Mouse (Mus musculus) stomach, embryonic 14.5 days (tissue): Measurements from ENCODE around the gene B4galnt2. TPM values are rescaled to one million over a fixed set of nuclear protein-coding genes. Genes with fewer than 3 reads are reported as not detected.
A peak's percentile ranks its signal among the peaks of the same experiment; 100 is the strongest.

ENCODE experiments used
- ATAC-seq: fragments of 200-750 bp; cut with Nextera tagmentation; 2 replicates; pipeline ENCODE4 v1.8.0; 2017; ENCODE audit warnings: low read depth, moderate TSS enrichment; ENCODE audit not compliant: insufficient number of reproducible peaks, insufficient read depth, low FRiP score
- H3K27ac ChIP-seq: fragments of 300-500 bp; sonication (generic); 2 replicates; pipeline ENCODE4 v1.5.1; 2014; ENCODE audit warnings: mild to moderate bottlenecking, low read length, moderate library complexity, mixed read lengths
- H3K27me3 ChIP-seq: fragments of 300-500 bp; sonication (generic); 2 replicates; pipeline ENCODE4 v1.6.1; 2014; ENCODE audit warnings: low read length, control low read depth, mixed read lengths; ENCODE audit not compliant: control insufficient read depth, insufficient read depth
- H3K36me3 ChIP-seq: fragments of 300-500 bp; sonication (generic); 2 replicates; pipeline ENCODE4 v1.6.1; 2014; ENCODE audit warnings: mild to moderate bottlenecking, control low read depth, low read length, moderate library complexity, mixed read lengths; ENCODE audit not compliant: control insufficient read depth, insufficient read depth
- H3K4me1 ChIP-seq: fragments of 300-500 bp; sonication (generic); 2 replicates; pipeline ENCODE4 v1.6.1; 2014; ENCODE audit warnings: low read length, control low read depth, mixed read lengths; ENCODE audit not compliant: control insufficient read depth, insufficient read depth
- H3K4me2 ChIP-seq: fragments of 300-500 bp; sonication (generic); replicated peaks from 2 replicates; pipeline ENCODE4 v1.6.1; 2014; ENCODE audit warnings: low read depth, low read length, control low read depth
- H3K4me3 ChIP-seq: fragments of 300-500 bp; sonication (generic); 2 replicates; pipeline ENCODE4 v1.5.1; 2014; ENCODE audit warnings: low read depth, low read length, control low read depth
- H3K9ac ChIP-seq: fragments of 300-500 bp; sonication (generic); replicated peaks from 2 replicates; pipeline ENCODE4 v1.6.1; 2014; ENCODE audit warnings: low read depth, mild to moderate bottlenecking, control low read depth, low read length, moderate library complexity, mixed read lengths
- H3K9me3 ChIP-seq: fragments of 300-500 bp; sonication (generic); 2 replicates; pipeline ENCODE4 v1.6.1; 2016; ENCODE audit warnings: low read depth, low read length, control low read depth; ENCODE audit not compliant: control insufficient read depth
- WGBS: fragments of 180-500 bp; shearing (Covaris S2); extraction: QIAGEN DNeasy Blood & Tissue Kit; methylation state at CpG from one replicate; pipeline ENCODE4 v1.1.7; 2014; 5-methylcytosine and 5-hydroxymethylcytosine counted together
- polyA plus RNA-seq: library from polyadenylated mRNA; unstranded; fragments of >200 nt; fragmentation: Nextera tagmentation; extraction: Ambion mirVana; gene quantifications from 2 replicates; pipeline ENCODE4 v1.2.1, GENCODE M21; 2014

The B4galnt2 gene
- polyA plus RNA-seq, 1 experiment from 2014 or later: 3.2 TPM

GRCm38 (mm10) chr11:95876296-95876695 lies 38.4 kb downstream of the B4galnt2 start:
- WGBS: 19% methylated on average over 7 of the region's 7 CpGs
- H3K4me3 ChIP-seq: no peak overlapping the region
- no peak overlapping the region for H3K27ac ChIP-seq
- no peaks in the 10 kb centered on the region for H3K4me1 ChIP-seq
- no peaks in the 10 kb centered on the region for H3K27me3 ChIP-seq
- no peaks in the 10 kb centered on the region for H3K9me3 ChIP-seq
- no peak for ATAC-seq
- H3K4me2 ChIP-seq: no peak overlapping the region
- no peak overlapping the region for H3K9ac ChIP-seq
- H3K36me3 ChIP-seq: no peaks in the 10 kb centered on the region

- Histone ChIP-seq H3K36me3 (no peaks in the 10 kb centered on the region), H3K27me3 (no peaks in the 10 kb centered on the region), H3K27ac (no peak overlapping the region), H3K4me2 (no peak overlapping the region), H3K9me3 (no peaks in the 10 kb centered on the region), H3K9ac (no peak overlapping the region), H3K4me3 (no peak overlapping the region), H3K4me1 (no peaks in the 10 kb centered on the region)
- ATAC-seq: no peak
- WGBS: 32% methylated on average over 9 of the region's 9 CpGs
Observed at GRCm38 (mm10) chr11:95875804-95876203, 38.9 kb downstream of the B4galnt2 start.

GRCm38 (mm10) chr11:95869918-95870470 lies 44.7 kb downstream of the B4galnt2 start:
- Histone ChIP-seq H3K4me1 (no peaks in the 10 kb centered on the region), H3K36me3 (no peaks in the 10 kb centered on the region), H3K9ac (no peak overlapping the region), H3K4me3 (no peak overlapping the region), H3K27ac (no peak overlapping the region), H3K27me3 (no peaks in the 10 kb centered on the region), H3K4me2 (no peak overlapping the region), H3K9me3 (no peaks in the 10 kb centered on the region)
- 66% methylated on average over 6 of the region's 6 CpGs for WGBS
- ATAC-seq: no peak

GRCm38 (mm10) chr11:95869442-95869841 lies 45.2 kb downstream of the B4galnt2 start:
- Histone ChIP-seq H3K4me2 (no peak overlapping the region), H3K4me3 (no peak overlapping the region), H3K36me3 (no peaks in the 10 kb centered on the region), H3K27ac (no peak overlapping the region), H3K4me1 (no peaks in the 10 kb centered on the region), H3K9me3 (no peaks in the 10 kb centered on the region), H3K27me3 (no peaks in the 10 kb centered on the region), H3K9ac (no peak overlapping the region)
- 64% methylated on average over 4 of the region's 4 CpGs for WGBS
- no peak for ATAC-seq

GRCm38 (mm10) chr11:95861397-95861796 lies 53.3 kb downstream of the B4galnt2 start:
- ATAC-seq: no peak

GRCm38 (mm10) chr11:95860071-95860490 lies 54.6 kb downstream of the B4galnt2 start:
- Histone ChIP-seq H3K9me3 (no peaks in the 10 kb centered on the region), H3K27me3 (no peaks in the 10 kb centered on the region), H3K9ac (peak overlapping the region; percentile 57; the same call in 1 of the 2 replicates), H3K4me1 (peaks cover 13% of the 10 kb centered on the region; the same call in 1 of the 2 replicates), H3K36me3 (no peaks in the 10 kb centered on the region), H3K27ac (no peak overlapping the region), H3K4me3 (peak overlapping the region; percentile 76), H3K4me2 (peak overlapping the region; percentile 59)
- WGBS: 14% methylated on average over 3 of the region's 3 CpGs
- ATAC-seq: no peak

More at GRCm38 (mm10) chr11:95861397-95861796, 53.3 kb downstream of the B4galnt2 start:
- H3K27me3 ChIP-seq: no peaks in the 10 kb centered on the region
- H3K9ac ChIP-seq: no peak overlapping the region
- no peaks in the 10 kb centered on the region for H3K36me3 ChIP-seq
- H3K4me2 ChIP-seq: no peak overlapping the region
- no peaks in the 10 kb centered on the region for H3K9me3 ChIP-seq
- no peak overlapping the region for H3K27ac ChIP-seq
- H3K4me1 ChIP-seq: peaks cover 13% of the 10 kb centered on the region; the same call in 1 of the 2 replicates
- H3K4me3 ChIP-seq: no peak overlapping the region
- 95% methylated on average over 8 of the region's 8 CpGs for WGBS

GRCm38 (mm10) chr11:95859468-95859855 lies 55.2 kb downstream of the B4galnt2 start:
- peak overlapping the region; percentile 59 for H3K4me2 ChIP-seq
- WGBS: 0% methylated on average over 35 of the region's 35 CpGs
- H3K9me3 ChIP-seq: no peaks in the 10 kb centered on the region
- peak overlapping the region; percentile 76 for H3K4me3 ChIP-seq
- H3K36me3 ChIP-seq: no peaks in the 10 kb centered on the region
- ATAC-seq: peak; percentile 37; the same call in 1 of the 2 replicates
- peak overlapping the region; percentile 57 for H3K9ac ChIP-seq
- no peaks in the 10 kb centered on the region for H3K27me3 ChIP-seq
- H3K4me1 ChIP-seq: peaks cover 13% of the 10 kb centered on the region; the same call in 1 of the 2 replicates
- H3K27ac ChIP-seq: peak overlapping the region; percentile 95

GRCm38 (mm10) chr11:95858528-95859467 lies 55.9 kb downstream of the B4galnt2 start:
- Histone ChIP-seq H3K4me2 (peak overlapping the region; percentile 59), H3K27ac (peak overlapping the region; percentile 95), H3K36me3 (no peaks in the 10 kb centered on the region), H3K4me3 (peak overlapping the region; percentile 76), H3K27me3 (no peaks in the 10 kb centered on the region), H3K9me3 (no peaks in the 10 kb centered on the region), H3K9ac (peak overlapping the region; percentile 57), H3K4me1 (peaks cover 13% of the 10 kb centered on the region; the same call in 1 of the 2 replicates)
- peak; percentile 98 for ATAC-seq
- WGBS: under 1% methylated on average over 58 of the region's 58 CpGs
